Mouse (Mus musculus): Measurements from ENCODE around the gene Rpl27a.

Rpl27a gene

GRCm38 (mm10) chr7:109518838-109519696 is at the start of gene Rpl27a:
TSS of gene Rpl27a (plus strand) at chr7:109519147.
- peak; percentile 75 for DNase-seq (ENCODE audit: extremely low read depth, low read depth)

- no peak for DNase-seq (ENCODE audit: extremely low read depth, low read depth)
These were observed 48.2 kb upstream of the Rpl27a start for GRCm38 (mm10) chr7:109470700-109471099.

GRCm38 (mm10) chr7:109477926-109478325 is 41.0 kb upstream of the Rpl27a start:
- no peak for DNase-seq (ENCODE audit: extremely low read depth, low read depth)

- no peak for DNase-seq (ENCODE audit: extremely low read depth, low read depth)
These were observed 38.2 kb upstream of the Rpl27a start for GRCm38 (mm10) chr7:109480765-109481197.

- no peak for DNase-seq (ENCODE audit: extremely low read depth, low read depth)
These were observed 34.7 kb upstream of the Rpl27a start for GRCm38 (mm10) chr7:109484221-109484620.

- no peak for DNase-seq (ENCODE audit: extremely low read depth, low read depth)
These were observed 26.2 kb upstream of the Rpl27a start for GRCm38 (mm10) chr7:109492616-109493318.

- no peak for DNase-seq (ENCODE audit: extremely low read depth, low read depth)
These were observed 25.3 kb upstream of the Rpl27a start for GRCm38 (mm10) chr7:109493319-109494316.

- no peak for DNase-seq (ENCODE audit: extremely low read depth, low read depth)
These were observed 21.4 kb upstream of the Rpl27a start for GRCm38 (mm10) chr7:109497507-109497906.

GRCm38 (mm10) chr7:109507119-109507518 is 11.8 kb upstream of the Rpl27a start:
- no peak for DNase-seq (ENCODE audit: extremely low read depth, low read depth)

GRCm38 (mm10) chr7:109507572-109507971 is 11.4 kb upstream of the Rpl27a start:
- no peak for DNase-seq (ENCODE audit: extremely low read depth, low read depth)

GRCm38 (mm10) chr7:109508034-109508433 is 10.9 kb upstream of the Rpl27a start, which contains the start of gene Trim66:
TSS of gene Trim66 (minus strand) at chr7:109508134.
- no peak for DNase-seq (ENCODE audit: extremely low read depth, low read depth)

- no peak for DNase-seq (ENCODE audit: extremely low read depth, low read depth)
These were observed 8.1 kb upstream of the Rpl27a start for GRCm38 (mm10) chr7:109510799-109511198.

- DNase-seq (ENCODE audit: extremely low read depth, low read depth), result no peak
These were observed 7.1 kb upstream of the Rpl27a start for GRCm38 (mm10) chr7:109511838-109512237.

GRCm38 (mm10) chr7:109516500-109516899 is 2.4 kb upstream of the Rpl27a start:
- no peak for DNase-seq (ENCODE audit: extremely low read depth, low read depth)

GRCm38 (mm10) chr7:109518036-109518681 is 788 bp upstream of the Rpl27a start:
- DNase-seq (ENCODE audit: extremely low read depth, low read depth), result peak; percentile 68

GRCm38 (mm10) chr7:109519936-109520335 is 989 bp downstream of the Rpl27a start:
- DNase-seq (ENCODE audit: extremely low read depth, low read depth), result no peak

GRCm38 (mm10) chr7:109522084-109522483 is 3.1 kb downstream of the Rpl27a start:
- DNase-seq (ENCODE audit: extremely low read depth, low read depth), result no peak

GRCm38 (mm10) chr7:109523304-109523703 is 4.4 kb downstream of the Rpl27a start:
- DNase-seq (ENCODE audit: extremely low read depth, low read depth), result no peak

- no peak for DNase-seq (ENCODE audit: extremely low read depth, low read depth)
These were observed 4.9 kb downstream of the Rpl27a start for GRCm38 (mm10) chr7:109523741-109524441.

GRCm38 (mm10) chr7:109524442-109524744 is 5.4 kb downstream of the Rpl27a start:
- DNase-seq (ENCODE audit: extremely low read depth, low read depth), result no peak
